Mouse (Mus musculus): Measurements from ENCODE around the gene Kalrn. TPM values are rescaled to one million over a fixed set of nuclear protein-coding genes. Genes with fewer than 3 reads are reported as not detected.

The Kalrn gene
- polyA plus RNA-seq, 1 experiment, result 309 TPM

GRCm38 (mm10) chr16:34389520-34390271 lies 183.6 kb downstream of the Kalrn start:
- Histone ChIP-seq H3K4me1 (peaks cover 9% of the 10 kb centered on the region), H3K36me3 (replicated peaks; ENCODE audit: low read length) (no peaks in the 10 kb centered on the region), H3K27me3 (replicated peaks) (peaks cover 30% of the 10 kb centered on the region), H3K9me3 (no peaks in the 10 kb centered on the region), H3K4me3 (replicated peaks) (peak overlapping the region; percentile 3)
- TF ChIP-seq FLI1 (IDR thresholded peaks at IDR 0.05; ENCODE audit: low read length), result no peak
- no peak for TF ChIP-seq GATA1 (IDR thresholded peaks at IDR 0.05; ENCODE audit: borderline replicate concordance, low read length)

- Histone ChIP-seq H3K27me3 (replicated peaks) (peaks cover 32% of the 10 kb centered on the region), H3K4me3 (replicated peaks) (no peak overlapping the region), H3K9me3 (no peaks in the 10 kb centered on the region), H3K36me3 (replicated peaks; ENCODE audit: low read length) (no peaks in the 10 kb centered on the region), H3K4me1 (peaks cover 9% of the 10 kb centered on the region)
- TF ChIP-seq GATA1 (IDR thresholded peaks at IDR 0.05; ENCODE audit: borderline replicate concordance, low read length), result no peak
- no peak for TF ChIP-seq FLI1 (IDR thresholded peaks at IDR 0.05; ENCODE audit: low read length)
Measured at GRCm38 (mm10) chr16:34388871-34389270, 184.5 kb downstream of the Kalrn start.

- H3K4me1 ChIP-seq, result peaks cover 8% of the 10 kb centered on the region
- TF ChIP-seq FLI1 (IDR thresholded peaks at IDR 0.05; ENCODE audit: low read length) (no peak), GATA1 (IDR thresholded peaks at IDR 0.05; ENCODE audit: borderline replicate concordance, low read length) (no peak)
- peaks cover 39% of the 10 kb centered on the region for H3K27me3 ChIP-seq (replicated peaks)
- no peak overlapping the region for H3K4me3 ChIP-seq (replicated peaks)
- no peaks in the 10 kb centered on the region for H3K9me3 ChIP-seq
- H3K36me3 ChIP-seq (replicated peaks; ENCODE audit: low read length), result no peaks in the 10 kb centered on the region
Measured at GRCm38 (mm10) chr16:34385065-34385464, 188.3 kb downstream of the Kalrn start.

GRCm38 (mm10) chr16:34382992-34383391 lies 190.3 kb downstream of the Kalrn start:
- no peak overlapping the region for H3K4me3 ChIP-seq (replicated peaks)
- no peak for TF ChIP-seq GATA1 (IDR thresholded peaks at IDR 0.05; ENCODE audit: borderline replicate concordance, low read length)
- TF ChIP-seq FLI1 (IDR thresholded peaks at IDR 0.05; ENCODE audit: low read length), result no peak
- H3K4me1 ChIP-seq, result no peaks in the 10 kb centered on the region
- no peaks in the 10 kb centered on the region for H3K9me3 ChIP-seq
- peaks cover 35% of the 10 kb centered on the region for H3K27me3 ChIP-seq (replicated peaks)
- H3K36me3 ChIP-seq (replicated peaks; ENCODE audit: low read length), result no peaks in the 10 kb centered on the region

GRCm38 (mm10) chr16:34376166-34376857 lies 197.0 kb downstream of the Kalrn start:
- Histone ChIP-seq H3K4me1 (0 out of 2 replicates have a peak, but pooled peaks cover 4% of the 10 kb centered on the region), H3K4me3 (replicated peaks) (no peak overlapping the region), H3K27me3 (replicated peaks) (peaks cover 53% of the 10 kb centered on the region), H3K9me3 (no peaks in the 10 kb centered on the region), H3K36me3 (replicated peaks; ENCODE audit: low read length) (no peaks in the 10 kb centered on the region)
- TF ChIP-seq FLI1 (IDR thresholded peaks at IDR 0.05; ENCODE audit: low read length), result no peak
- TF ChIP-seq GATA1 (IDR thresholded peaks at IDR 0.05; ENCODE audit: borderline replicate concordance, low read length), result no peak

- peaks cover 59% of the 10 kb centered on the region for H3K27me3 ChIP-seq (replicated peaks)
Measured at GRCm38 (mm10) chr16:34373519-34373918, 199.8 kb downstream of the Kalrn start.

GRCm38 (mm10) chr16:34372103-34372741 lies 201.1 kb downstream of the Kalrn start:
- 0 out of 2 replicates have a peak, but pooled peaks cover 4% of the 10 kb centered on the region for H3K4me1 ChIP-seq
- no peaks in the 10 kb centered on the region for H3K9me3 ChIP-seq
- no peaks in the 10 kb centered on the region for H3K36me3 ChIP-seq (replicated peaks; ENCODE audit: low read length)
- no peak for TF ChIP-seq GATA1 (IDR thresholded peaks at IDR 0.05; ENCODE audit: borderline replicate concordance, low read length)
- no peak for TF ChIP-seq FLI1 (IDR thresholded peaks at IDR 0.05; ENCODE audit: low read length)
- H3K27me3 ChIP-seq (replicated peaks), result peaks cover 61% of the 10 kb centered on the region
- no peak overlapping the region for H3K4me3 ChIP-seq (replicated peaks)

More at GRCm38 (mm10) chr16:34373519-34373918, 199.8 kb downstream of the Kalrn start:
- no peak overlapping the region for H3K4me3 ChIP-seq (replicated peaks)
- 0 out of 2 replicates have a peak, but pooled peaks cover 4% of the 10 kb centered on the region for H3K4me1 ChIP-seq
- H3K9me3 ChIP-seq, result no peaks in the 10 kb centered on the region
- no peaks in the 10 kb centered on the region for H3K36me3 ChIP-seq (replicated peaks; ENCODE audit: low read length)
- TF ChIP-seq FLI1 (IDR thresholded peaks at IDR 0.05; ENCODE audit: low read length) (no peak), GATA1 (IDR thresholded peaks at IDR 0.05; ENCODE audit: borderline replicate concordance, low read length) (no peak)

GRCm38 (mm10) chr16:34359206-34359605 lies 214.1 kb downstream of the Kalrn start:
- no peak for TF ChIP-seq FLI1 (IDR thresholded peaks at IDR 0.05; ENCODE audit: low read length)
- no peak for TF ChIP-seq GATA1 (IDR thresholded peaks at IDR 0.05; ENCODE audit: borderline replicate concordance, low read length)
- H3K4me1 ChIP-seq, result no peaks in the 10 kb centered on the region
- H3K36me3 ChIP-seq (replicated peaks; ENCODE audit: low read length), result no peaks in the 10 kb centered on the region
- H3K27me3 ChIP-seq (replicated peaks), result peaks cover 40% of the 10 kb centered on the region
- no peak overlapping the region for H3K4me3 ChIP-seq (replicated peaks)
- H3K9me3 ChIP-seq, result no peaks in the 10 kb centered on the region

- Histone ChIP-seq H3K4me3 (replicated peaks) (no peak overlapping the region), H3K27me3 (replicated peaks) (peaks cover 39% of the 10 kb centered on the region), H3K9me3 (no peaks in the 10 kb centered on the region), H3K4me1 (peaks cover 5% of the 10 kb centered on the region), H3K36me3 (replicated peaks; ENCODE audit: low read length) (no peaks in the 10 kb centered on the region)
- TF ChIP-seq GATA1 (IDR thresholded peaks at IDR 0.05; ENCODE audit: borderline replicate concordance, low read length), result no peak
- no peak for TF ChIP-seq FLI1 (IDR thresholded peaks at IDR 0.05; ENCODE audit: low read length)
Measured at GRCm38 (mm10) chr16:34355547-34355946, 217.8 kb downstream of the Kalrn start.

Data from megakaryocyte, embryonic 14.5 days (primary cell).